Mouse (Mus musculus): ENCODE measurements around the gene Arl5c. TPM values are rescaled to one million over a fixed set of nuclear protein-coding genes. Genes with fewer than 3 reads are reported as not detected.

Gene Arl5c
- under 1 TPM; 0.57 to 0.92 TPM for total RNA-seq (2021)

DNA sequence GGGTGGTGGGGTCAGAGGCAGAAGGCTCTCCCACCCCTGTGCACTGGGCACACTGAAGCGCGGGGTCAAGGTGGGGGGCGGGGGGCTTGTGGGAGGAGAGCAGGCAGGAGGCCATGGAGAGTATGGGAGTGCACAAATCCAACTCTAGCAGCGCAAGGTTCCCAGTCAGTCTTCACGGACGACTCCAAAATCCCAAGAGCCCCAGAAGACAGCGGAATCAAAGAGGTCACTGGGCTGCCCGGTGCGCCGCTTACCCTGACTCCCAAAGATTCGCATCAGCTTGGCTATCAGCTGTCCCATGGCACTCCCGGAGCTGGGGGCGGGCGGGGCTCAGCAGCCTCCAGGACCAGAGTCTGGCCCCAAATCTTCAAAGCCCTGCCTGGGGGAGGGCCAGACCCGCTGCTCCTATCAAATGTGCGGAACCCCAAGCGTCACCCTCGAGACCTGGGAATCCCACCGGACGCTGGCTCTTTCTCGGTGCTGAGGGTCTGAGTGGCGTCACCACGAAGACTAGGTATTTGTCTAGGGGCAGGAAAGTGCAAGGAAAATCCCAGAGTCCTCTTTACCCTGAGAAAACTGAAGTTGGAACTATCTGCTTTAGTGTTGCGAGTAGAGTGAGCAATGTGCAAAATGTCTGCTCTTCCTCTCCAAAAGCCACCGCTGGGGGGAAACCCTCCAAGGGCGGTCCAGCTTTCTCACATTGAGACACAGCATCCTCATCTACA lies at the start of gene Arl5c:
Gene Arl5c, minus strand, starts transcription at position 618 of the 725 bp plus-strand sequence.
- intact Hi-C loops (cut with DNase I): no loop called here
- DNase-seq (ENCODE audit: low spot score): no peak

DNA sequence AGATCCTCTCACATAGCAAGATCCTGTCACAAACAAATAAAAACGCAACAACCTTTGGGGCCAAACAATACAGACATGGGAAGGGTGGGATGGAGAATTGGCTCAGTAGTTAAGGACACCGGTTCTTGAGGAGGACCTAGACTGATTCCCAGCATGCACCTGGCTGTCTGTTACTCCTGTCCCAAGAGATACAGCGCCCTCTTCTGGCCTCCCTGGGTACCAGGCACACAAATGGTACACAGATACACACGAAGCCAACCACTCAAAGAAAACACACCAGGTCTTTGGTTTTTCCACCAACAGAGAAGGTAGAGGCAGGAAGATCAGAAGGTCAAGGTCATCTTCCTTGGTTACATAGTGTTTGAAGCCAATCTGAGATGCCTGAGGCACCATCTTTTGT lies 49.6 kb upstream of the Arl5c start:
- no peak for DNase-seq (ENCODE audit: low spot score)
- intact Hi-C loops (cut with DNase I): no loop called here

- no peak for DNase-seq (ENCODE audit: low spot score)
- intact Hi-C loops (cut with DNase I): no loop called here
Observed at GRCm38 (mm10) chr11:98044074-98044473, 48.1 kb upstream of the Arl5c start.

- intact Hi-C loops (cut with DNase I): no loop called here
Observed at GRCm38 (mm10) chr11:98042741-98043140, 46.8 kb upstream of the Arl5c start.

GRCm38 (mm10) chr11:98040975-98041374 lies 45.0 kb upstream of the Arl5c start:
- intact Hi-C loops (cut with DNase I): no loop called here
- DNase-seq (ENCODE audit: low spot score): no peak

More at GRCm38 (mm10) chr11:98042741-98043140, 46.8 kb upstream of the Arl5c start:
- DNase-seq (ENCODE audit: low spot score): no peak

- no peak for DNase-seq (ENCODE audit: low spot score)
- intact Hi-C loops (cut with DNase I): no loop called here
Observed at GRCm38 (mm10) chr11:98037871-98038270, 41.9 kb upstream of the Arl5c start.

GRCm38 (mm10) chr11:98035977-98036377 lies 40.0 kb upstream of the Arl5c start:
- DNase-seq (ENCODE audit: low spot score): no peak
- intact Hi-C loops (cut with DNase I): no loop called here

DNA sequence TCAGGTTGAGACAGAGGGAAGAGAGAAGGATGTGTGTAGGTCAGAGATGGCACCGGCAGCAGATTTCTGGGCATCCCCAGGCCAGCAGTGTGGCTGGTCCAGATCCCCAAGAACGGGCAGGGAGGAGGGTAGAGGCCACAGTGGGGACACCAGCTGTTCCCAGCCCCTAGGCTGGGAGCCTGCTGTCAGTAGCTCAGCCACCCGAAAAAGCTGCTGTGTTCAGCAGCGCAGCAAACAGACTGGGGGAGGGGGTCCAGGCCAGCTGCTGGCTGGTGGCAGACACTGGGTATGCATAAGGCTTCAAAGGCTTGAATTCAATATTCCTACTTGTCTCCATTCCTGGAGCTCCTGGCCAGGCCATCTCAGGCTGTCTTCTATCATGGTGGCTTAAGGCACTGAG lies 38.9 kb upstream of the Arl5c start:
- DNase-seq (ENCODE audit: low spot score): no peak
- intact Hi-C loops (cut with DNase I): loop anchor here (5.0 kb wide), 1 partner anchor 157 kb away; the partner anchor contains the start of gene Med1

DNA sequence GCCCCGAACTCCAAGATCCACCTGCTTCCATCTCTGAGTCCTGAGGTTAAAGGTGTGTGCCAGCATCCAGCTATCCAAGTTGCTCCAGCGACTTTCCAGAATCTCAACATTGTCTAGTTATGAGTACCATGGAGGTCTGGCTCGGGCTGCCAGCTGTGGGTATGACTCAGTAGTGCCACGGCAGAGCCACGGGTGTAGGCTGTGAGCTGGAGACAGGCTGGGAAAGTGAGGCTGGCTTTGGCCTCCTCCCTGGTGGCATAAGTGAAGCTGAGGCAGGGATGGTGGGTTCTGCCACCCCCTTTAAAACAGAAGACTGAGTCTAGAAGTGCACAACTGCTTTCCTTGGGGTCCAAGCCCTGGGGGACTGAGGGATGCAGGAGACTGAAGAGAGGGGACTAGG lies 38.1 kb upstream of the Arl5c start:
- DNase-seq (ENCODE audit: low spot score): no peak
- intact Hi-C loops (cut with DNase I): loop anchor here (5.0 kb wide), 1 partner anchor 158 kb away; the partner anchor contains the start of gene Med1

- DNase-seq (ENCODE audit: low spot score): no peak
- intact Hi-C loops (cut with DNase I): loop anchor here (1.0 to 5.0 kb wide), 2 partner anchors 44 to 161 kb away; partner anchors contain the start of gene Med1
Observed at GRCm38 (mm10) chr11:98031443-98031770, 35.4 kb upstream of the Arl5c start.

DNA sequence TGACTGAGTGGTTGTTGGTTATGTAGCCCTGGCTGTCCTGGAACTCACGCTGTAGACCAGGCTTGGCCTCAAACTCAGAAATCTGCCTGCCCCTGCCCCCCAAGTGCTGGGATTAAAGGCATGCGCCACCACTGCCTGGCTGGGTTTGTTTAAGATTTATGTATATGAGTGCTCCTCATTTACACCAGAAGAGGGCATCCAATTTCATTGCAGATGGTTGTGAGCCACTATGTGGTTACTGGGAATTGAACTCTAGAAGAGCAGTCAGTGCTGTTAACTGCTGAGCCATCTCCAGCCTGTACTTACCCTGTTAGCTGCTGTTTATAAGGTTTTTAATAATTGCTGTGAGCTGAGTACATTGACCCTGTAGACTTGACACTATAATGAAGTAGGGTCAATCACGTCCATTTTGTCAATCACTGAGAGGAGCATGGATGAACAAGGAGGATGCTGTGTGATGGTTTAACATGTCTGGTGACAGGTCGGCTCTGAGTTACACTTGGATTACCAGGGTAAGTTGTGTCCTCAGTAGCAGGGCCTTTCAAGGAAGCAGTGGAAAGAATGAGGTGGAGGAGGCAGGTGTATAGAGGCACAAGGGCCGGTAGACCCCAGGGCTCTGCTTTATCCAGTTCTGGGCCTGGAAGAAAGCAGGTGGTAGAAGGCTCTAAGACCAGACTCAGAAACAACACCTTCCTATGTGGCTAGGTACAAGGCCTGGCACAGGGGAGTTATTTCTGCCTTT lies 34.9 kb upstream of the Arl5c start:
- no peak for DNase-seq (ENCODE audit: low spot score)
- intact Hi-C loops (cut with DNase I): loop anchor here (1.0 to 5.0 kb wide), 2 partner anchors 44 to 161 kb away; partner anchors contain the start of gene Med1

- intact Hi-C loops (cut with DNase I): loop anchor here (5.0 kb wide), 1 partner anchor 120 kb away; no protein-coding TSS in a partner anchor
- DNase-seq (ENCODE audit: low spot score): no peak
Observed at GRCm38 (mm10) chr11:98027785-98028184, 31.8 kb upstream of the Arl5c start.

DNA sequence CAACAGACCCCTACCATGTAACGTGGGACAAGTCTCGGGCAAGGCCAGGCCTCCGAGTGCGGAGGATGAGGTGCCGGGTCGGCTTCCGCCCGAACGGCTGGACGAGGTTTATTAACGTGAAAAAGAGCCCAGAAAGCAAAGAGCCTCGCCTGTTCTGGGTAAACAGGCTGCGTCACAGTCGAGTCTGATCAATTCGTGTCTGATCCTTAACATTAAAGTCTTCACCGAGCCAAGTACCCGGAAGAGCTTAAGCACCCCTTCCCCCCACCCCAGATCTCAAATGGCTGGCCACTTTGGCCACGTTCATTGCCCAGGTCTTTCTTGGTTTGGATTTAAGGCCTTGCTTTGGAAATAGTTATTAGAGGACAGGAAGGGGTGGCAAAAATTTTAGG lies 31.3 kb upstream of the Arl5c start:
- intact Hi-C loops (cut with DNase I): loop anchor here (5.0 kb wide), 1 partner anchor 120 kb away; no protein-coding TSS in a partner anchor
- no peak for DNase-seq (ENCODE audit: low spot score)

DNA sequence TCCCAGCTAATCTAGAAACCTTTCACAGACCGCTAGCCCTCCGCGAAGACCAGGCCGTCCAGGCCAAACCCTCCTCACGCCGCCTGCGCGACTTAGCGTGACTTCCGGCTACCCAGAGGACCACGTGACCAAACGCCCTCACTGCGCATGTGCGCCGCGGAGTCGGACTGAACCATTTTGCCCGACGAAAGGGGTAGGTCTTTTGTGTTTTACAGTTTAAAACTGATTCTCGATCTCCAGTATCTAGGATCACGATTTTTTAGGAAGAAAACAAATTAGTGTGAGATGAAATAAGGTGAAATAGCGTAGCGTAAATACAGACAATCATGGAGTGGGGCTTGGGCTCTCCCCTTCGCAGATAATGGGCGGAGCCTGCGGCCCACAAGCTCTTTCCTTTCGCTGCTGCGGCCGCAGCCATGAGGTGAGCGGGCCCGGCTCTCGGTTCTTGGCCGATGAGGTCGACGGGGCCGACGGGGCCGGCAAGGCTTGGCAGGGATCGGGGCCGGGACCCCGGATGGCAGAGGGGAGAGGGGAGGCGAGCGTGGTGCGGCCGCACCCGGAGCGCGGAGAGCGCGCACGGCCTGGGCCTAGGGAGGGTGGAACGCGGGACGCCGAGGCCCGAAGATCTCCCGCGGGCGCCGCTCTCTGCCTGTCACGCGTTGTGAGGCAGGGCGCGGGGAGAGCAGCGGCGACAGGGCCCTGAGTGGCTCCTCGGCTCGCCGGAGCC lies 30.8 kb upstream of the Arl5c start, which contains the start of gene Rpl19:
Gene Rpl19, plus strand, starts transcription at position 141 of the 727 bp plus-strand sequence.
- DNase-seq (ENCODE audit: low spot score): peak; percentile 85
- intact Hi-C loops (cut with DNase I): loop anchor here (5.0 kb wide), 1 partner anchor 121 kb away; no protein-coding TSS in a partner anchor

- intact Hi-C loops (cut with DNase I): loop anchor here (5.0 kb wide), 1 partner anchor 121 kb away; no protein-coding TSS in a partner anchor
- DNase-seq (ENCODE audit: low spot score): no peak
Observed at GRCm38 (mm10) chr11:98026248-98026569, 30.2 kb upstream of the Arl5c start.

GRCm38 (mm10) chr11:98024516-98024915 lies 28.5 kb upstream of the Arl5c start:
- intact Hi-C loops (cut with DNase I): no loop called here
- DNase-seq (ENCODE audit: low spot score): no peak

GRCm38 (mm10) chr11:98022555-98023371 lies 26.8 kb upstream of the Arl5c start, which contains the start of gene Cacnb1:
TSS of gene Cacnb1 (minus strand) at chr11:98023034.
- peak; percentile 36 for DNase-seq (ENCODE audit: low spot score)
- intact Hi-C loops (cut with DNase I): no loop called here

GRCm38 (mm10) chr11:98022253-98022554 lies 26.2 kb upstream of the Arl5c start:
- intact Hi-C loops (cut with DNase I): no loop called here

GRCm38 (mm10) chr11:98021565-98022252 lies 25.7 kb upstream of the Arl5c start:
- intact Hi-C loops (cut with DNase I): no loop called here
- no peak for DNase-seq (ENCODE audit: low spot score)

More at GRCm38 (mm10) chr11:98022253-98022554, 26.2 kb upstream of the Arl5c start:
- DNase-seq (ENCODE audit: low spot score): no peak
